Mouse (Mus musculus) MN1 (cell line): ENCODE data around the gene Olfr354.

ENCODE experiments used
- DNase-seq: peaks from one replicate; pipeline ENCODE4 v3.0.0-alpha.2; 2016; ENCODE audit warnings: low spot score

Olfr354 gene

DNA sequence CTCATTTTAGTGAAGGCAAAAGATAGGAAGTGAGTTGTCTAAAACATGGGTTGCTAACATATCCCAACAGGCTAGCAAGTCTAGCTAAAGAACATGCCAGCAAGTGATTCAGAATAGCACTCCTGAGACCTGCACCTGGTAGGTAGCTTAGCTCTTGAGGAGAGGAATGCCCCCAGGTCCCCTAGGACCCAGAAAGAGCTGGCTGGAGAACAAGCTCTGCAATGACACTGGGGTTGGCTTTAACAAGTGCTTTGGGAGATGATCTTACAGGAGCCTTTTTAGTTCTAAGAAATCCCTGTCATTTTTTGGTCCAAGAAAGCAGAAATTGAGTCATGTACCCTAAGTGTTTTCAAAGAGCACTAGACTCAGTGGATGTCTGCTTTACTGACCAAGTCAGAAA, at the start of gene Olfr354:
Olfr354 (plus strand) TSS at position 301 of the 400 bp plus-strand sequence.
- no peak for DNase-seq

GRCm38 (mm10) chr2:36862560-36862959, 42.9 kb upstream of the Olfr354 start, which contains the start of gene Olfr351:
Gene Olfr351 (minus strand): TSS chr2:36862660.
- no peak for DNase-seq

DNA sequence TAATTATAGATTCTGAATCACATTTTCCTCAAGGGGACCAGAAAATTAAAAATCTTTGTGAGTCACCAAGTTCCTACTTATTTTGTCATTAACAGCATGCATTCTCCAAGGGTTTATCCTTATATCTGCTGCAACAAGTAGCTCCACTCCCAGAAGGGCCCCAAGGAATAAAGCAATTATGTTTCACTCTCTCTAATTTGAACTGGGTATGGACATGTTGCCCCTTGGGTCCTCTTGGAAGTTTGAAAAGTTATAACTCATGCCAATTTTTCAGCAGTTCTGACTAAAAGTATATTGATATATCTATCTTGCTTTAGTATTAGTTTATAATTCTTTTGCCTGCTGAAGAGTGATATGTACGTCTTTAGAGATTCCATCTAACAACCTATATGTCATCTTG, 37.3 kb upstream of the Olfr354 start, which contains the start of gene Olfr352:
Olfr352 (plus strand) TSS at position 301 of the 400 bp plus-strand sequence.
- DNase-seq = no peak

DNA sequence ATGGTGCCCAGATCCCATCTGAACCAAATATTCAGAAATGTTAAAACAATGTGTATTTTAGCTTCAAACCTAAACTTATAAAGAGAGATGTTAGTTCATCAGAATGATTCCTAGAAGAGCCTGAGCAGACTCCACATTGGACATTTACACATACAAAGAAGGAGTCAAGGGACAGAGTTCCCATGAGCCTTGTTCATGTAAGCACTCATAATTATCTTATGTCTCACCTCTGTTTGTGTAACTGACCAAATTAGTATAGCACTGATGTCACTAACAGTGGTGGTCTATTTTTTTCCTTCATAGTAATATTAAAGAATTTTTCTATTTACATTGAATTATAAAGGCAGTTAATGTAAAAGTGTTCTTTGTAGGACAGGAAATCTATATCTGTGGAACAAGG, 12.6 kb upstream of the Olfr354 start, which contains the start of gene Olfr353:
Olfr353 (minus strand) TSS at position 101 of the 400 bp plus-strand sequence.
- no peak for DNase-seq

DNA sequence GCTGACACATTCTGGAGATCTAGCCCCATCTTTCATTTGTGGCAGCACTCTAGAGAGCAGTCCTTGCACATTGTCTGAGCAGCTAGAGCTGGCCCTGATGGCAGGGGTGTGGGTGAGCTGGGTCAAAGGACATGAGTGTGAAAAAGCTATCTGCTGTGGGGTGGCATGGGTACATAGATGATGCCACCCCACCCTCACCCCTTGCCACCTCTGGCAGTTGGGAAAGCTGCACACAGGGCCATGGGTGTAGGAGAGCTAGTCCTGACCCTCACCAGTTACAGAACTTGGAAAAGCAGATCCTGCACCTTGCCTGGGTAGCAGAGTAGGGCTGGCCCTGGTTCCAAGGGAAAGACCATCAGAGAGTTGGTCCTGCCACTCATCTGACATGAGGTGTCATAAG, 8.4 kb upstream of the Olfr354 start:
- DNase-seq = no peak

DNA sequence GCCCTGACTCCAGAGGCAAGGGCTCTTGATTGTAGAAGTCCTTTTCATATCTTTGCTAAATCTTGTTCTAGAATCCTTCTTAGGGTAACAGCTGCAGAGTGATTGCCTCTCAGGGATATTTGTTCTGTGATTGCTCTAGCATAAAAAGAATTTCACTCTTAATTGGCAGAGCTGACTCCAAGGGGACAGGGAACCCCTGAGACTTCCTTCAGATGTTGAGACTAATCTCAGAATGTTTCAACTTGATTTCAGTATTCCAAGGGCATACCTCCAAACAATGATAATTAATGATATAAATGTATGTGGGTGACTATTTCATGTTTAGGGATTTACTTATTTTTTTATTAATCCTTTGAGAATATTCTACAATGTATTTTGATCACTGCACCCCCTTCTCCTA, 23.3 kb downstream of the Olfr354 start, which contains the start of gene Olfr355:
Olfr355 (minus strand) TSS at position 101 of the 400 bp plus-strand sequence.
- DNase-seq = no peak

- DNase-seq = no peak
These were observed 31.3 kb downstream of the Olfr354 start, which contains the start of gene Olfr356 for GRCm38 (mm10) chr2:36936821-36937220. Gene Olfr356 (plus strand): TSS chr2:36937121.
